Mouse (Mus musculus) limb, embryonic 15.5 days (tissue): ENCODE measurements around the gene Dnaja2. TPM values are rescaled to one million over a fixed set of nuclear protein-coding genes. Genes with fewer than 3 reads are reported as not detected.
A peak's percentile ranks its signal among the peaks of the same experiment; 100 is the strongest.

ENCODE experiments used
- ATAC-seq: fragments of 200-750 bp; cut with Nextera tagmentation; 2 replicates; pipeline ENCODE4 v1.8.0; 2017; ENCODE audit warnings: low read depth, moderate TSS enrichment; ENCODE audit not compliant: insufficient number of reproducible peaks, low FRiP score, low TSS enrichment
- H3K27ac ChIP-seq: fragments of 300-500 bp; sonication (generic); 2 replicates; pipeline ENCODE4 v1.5.1; 2015; ENCODE audit warnings: moderate library complexity, mild to moderate bottlenecking, inconsistent platforms
- H3K27me3 ChIP-seq: fragments of 300-500 bp; sonication (generic); 2 replicates; pipeline ENCODE4 v1.6.1; 2015; ENCODE audit warnings: inconsistent platforms
- H3K36me3 ChIP-seq: fragments of 300-500 bp; sonication (generic); 2 replicates; pipeline ENCODE4 v1.6.1; 2015; ENCODE audit warnings: inconsistent platforms
- H3K4me1 ChIP-seq: fragments of 300-500 bp; sonication (generic); 2 replicates; pipeline ENCODE4 v1.6.1; 2015; ENCODE audit warnings: inconsistent platforms
- H3K4me2 ChIP-seq: fragments of 300-500 bp; sonication (generic); 2 replicates; pipeline ENCODE4 v1.6.1; 2015; ENCODE audit warnings: mild to moderate bottlenecking, inconsistent platforms
- H3K4me3 ChIP-seq: fragments of 300-500 bp; sonication (generic); 2 replicates; pipeline ENCODE4 v1.5.1; 2015; ENCODE audit warnings: mild to moderate bottlenecking, inconsistent platforms
- H3K9ac ChIP-seq: fragments of 300-500 bp; sonication (generic); 2 replicates; pipeline ENCODE4 v1.6.1; 2015; ENCODE audit warnings: inconsistent platforms
- H3K9me3 ChIP-seq: fragments of 300-500 bp; sonication (generic); 2 replicates; pipeline ENCODE4 v1.6.1; 2016; ENCODE audit warnings: inconsistent platforms
- WGBS: fragments of 180-500 bp; shearing (Covaris S2); methylation state at CpG from one replicate; pipeline ENCODE4 v1.1.7; 2015; 5-methylcytosine and 5-hydroxymethylcytosine counted together
- polyA plus RNA-seq: library from polyadenylated mRNA; unstranded; fragments of >200 nt; fragmentation: Nextera tagmentation; extraction: Ambion mirVana; gene quantifications from 2 replicates; pipeline ENCODE4 v1.2.1, GENCODE M21; 2015

Gene Dnaja2
- polyA plus RNA-seq, 1 experiment from 2014 or later: 135 TPM

GRCm38 (mm10) chr8:85551934-85552333 is 3.2 kb downstream of the Dnaja2 start:
- no peak overlapping the region for H3K9ac ChIP-seq
- H3K36me3 ChIP-seq: peaks cover 51% of the 10 kb centered on the region
- ATAC-seq: no peak
- H3K27me3 ChIP-seq: no peaks in the 10 kb centered on the region
- H3K4me2 ChIP-seq: no peak overlapping the region
- H3K4me3 ChIP-seq: no peak overlapping the region
- no peak overlapping the region for H3K27ac ChIP-seq
- peaks cover 6% of the 10 kb centered on the region; the same call in 1 of the 2 replicates for H3K4me1 ChIP-seq
- H3K9me3 ChIP-seq: no peaks in the 10 kb centered on the region
- 95% methylated on average over 1 of the region's 1 CpGs for WGBS

GRCm38 (mm10) chr8:85536332-85536731 is 18.8 kb downstream of the Dnaja2 start:
- no peak overlapping the region for H3K4me2 ChIP-seq
- no peaks in the 10 kb centered on the region for H3K27me3 ChIP-seq
- H3K9me3 ChIP-seq: no peaks in the 10 kb centered on the region
- H3K27ac ChIP-seq: no peak overlapping the region
- no peak overlapping the region for H3K4me3 ChIP-seq
- WGBS: 100% methylated on average over 2 of the region's 2 CpGs
- H3K4me1 ChIP-seq: no peaks in the 10 kb centered on the region
- no peak overlapping the region for H3K9ac ChIP-seq
- H3K36me3 ChIP-seq: peaks cover 52% of the 10 kb centered on the region
- no peak for ATAC-seq

- Histone ChIP-seq H3K9ac (no peak overlapping the region), H3K27ac (0 out of 2 replicates have a peak overlapping the region, but pooled peaks have one; percentile 19), H3K4me1 (no peaks in the 10 kb centered on the region), H3K27me3 (no peaks in the 10 kb centered on the region), H3K4me2 (no peak overlapping the region), H3K36me3 (peaks cover 39% of the 10 kb centered on the region), H3K9me3 (no peaks in the 10 kb centered on the region), H3K4me3 (no peak overlapping the region)
- WGBS: 84% methylated on average over 1 of the region's 1 CpGs
- no peak for ATAC-seq
Measured at GRCm38 (mm10) chr8:85534163-85534562, 21.0 kb downstream of the Dnaja2 start.

GRCm38 (mm10) chr8:85533434-85533833 is 21.7 kb downstream of the Dnaja2 start:
- Histone ChIP-seq H3K4me2 (no peak overlapping the region), H3K36me3 (peaks cover 33% of the 10 kb centered on the region), H3K9ac (no peak overlapping the region), H3K9me3 (no peaks in the 10 kb centered on the region), H3K4me1 (no peaks in the 10 kb centered on the region), H3K27ac (0 out of 2 replicates have a peak overlapping the region, but pooled peaks have one; percentile 19), H3K4me3 (no peak overlapping the region), H3K27me3 (no peaks in the 10 kb centered on the region)
- 95% methylated on average over 2 of the region's 2 CpGs for WGBS
- ATAC-seq: no peak

GRCm38 (mm10) chr8:85532843-85533242 is 22.3 kb downstream of the Dnaja2 start:
- Histone ChIP-seq H3K4me2 (no peak overlapping the region), H3K27me3 (no peaks in the 10 kb centered on the region), H3K4me1 (no peaks in the 10 kb centered on the region), H3K36me3 (peaks cover 27% of the 10 kb centered on the region), H3K27ac (no peak overlapping the region), H3K9ac (no peak overlapping the region), H3K9me3 (no peaks in the 10 kb centered on the region), H3K4me3 (no peak overlapping the region)
- no peak for ATAC-seq
- WGBS: 83% methylated on average over 4 of the region's 4 CpGs

GRCm38 (mm10) chr8:85531471-85531870 is 23.7 kb downstream of the Dnaja2 start:
- H3K36me3 ChIP-seq: peaks cover 20% of the 10 kb centered on the region
- H3K4me2 ChIP-seq: no peak overlapping the region
- H3K27ac ChIP-seq: no peak overlapping the region
- no peak for ATAC-seq
- no peaks in the 10 kb centered on the region for H3K9me3 ChIP-seq
- no peaks in the 10 kb centered on the region for H3K27me3 ChIP-seq
- no peak overlapping the region for H3K4me3 ChIP-seq
- no peaks in the 10 kb centered on the region for H3K4me1 ChIP-seq
- 73% methylated on average over 3 of the region's 3 CpGs for WGBS
- H3K9ac ChIP-seq: no peak overlapping the region

- H3K36me3 ChIP-seq: peaks cover 14% of the 10 kb centered on the region
- no peak overlapping the region for H3K9ac ChIP-seq
- H3K27me3 ChIP-seq: no peaks in the 10 kb centered on the region
- H3K4me3 ChIP-seq: no peak overlapping the region
- no peaks in the 10 kb centered on the region for H3K4me1 ChIP-seq
- H3K9me3 ChIP-seq: no peaks in the 10 kb centered on the region
- 85% methylated on average over 1 of the region's 1 CpGs for WGBS
- no peak overlapping the region for H3K4me2 ChIP-seq
- no peak for ATAC-seq
- no peak overlapping the region for H3K27ac ChIP-seq
Measured at GRCm38 (mm10) chr8:85530717-85531116, 24.4 kb downstream of the Dnaja2 start.

- Histone ChIP-seq H3K27me3 (no peaks in the 10 kb centered on the region), H3K36me3 (peaks cover 5% of the 10 kb centered on the region), H3K9ac (no peak overlapping the region), H3K9me3 (no peaks in the 10 kb centered on the region), H3K27ac (no peak overlapping the region), H3K4me2 (no peak overlapping the region), H3K4me3 (no peak overlapping the region), H3K4me1 (no peaks in the 10 kb centered on the region)
- WGBS: 65% methylated on average over 3 of the region's 3 CpGs
- no peak for ATAC-seq
Measured at GRCm38 (mm10) chr8:85528959-85529358, 26.2 kb downstream of the Dnaja2 start.

- Histone ChIP-seq H3K4me2 (no peak overlapping the region), H3K36me3 (peaks cover 34% of the 10 kb centered on the region), H3K4me3 (no peak overlapping the region), H3K4me1 (no peaks in the 10 kb centered on the region), H3K27me3 (no peaks in the 10 kb centered on the region), H3K9ac (no peak overlapping the region), H3K27ac (no peak overlapping the region), H3K9me3 (no peaks in the 10 kb centered on the region)
- no peak for ATAC-seq
- 33% methylated on average over 6 of the region's 6 CpGs for WGBS
Measured at GRCm38 (mm10) chr8:85526105-85526504, 29.0 kb downstream of the Dnaja2 start.

GRCm38 (mm10) chr8:85524086-85524485 is 31.1 kb downstream of the Dnaja2 start:
- 92% methylated on average over 7 of the region's 7 CpGs for WGBS
- no peaks in the 10 kb centered on the region for H3K4me1 ChIP-seq
- H3K36me3 ChIP-seq: peaks cover 50% of the 10 kb centered on the region
- no peak overlapping the region for H3K9ac ChIP-seq
- no peak for ATAC-seq
- no peaks in the 10 kb centered on the region for H3K9me3 ChIP-seq
- no peak overlapping the region for H3K4me2 ChIP-seq
- H3K4me3 ChIP-seq: no peak overlapping the region
- H3K27ac ChIP-seq: no peak overlapping the region
- H3K27me3 ChIP-seq: no peaks in the 10 kb centered on the region

- Histone ChIP-seq H3K9ac (no peak overlapping the region), H3K9me3 (no peaks in the 10 kb centered on the region), H3K27me3 (no peaks in the 10 kb centered on the region), H3K27ac (no peak overlapping the region), H3K4me2 (no peak overlapping the region), H3K36me3 (peaks cover 70% of the 10 kb centered on the region), H3K4me3 (no peak overlapping the region), H3K4me1 (no peaks in the 10 kb centered on the region)
- 94% methylated on average over 8 of the region's 8 CpGs for WGBS
- no peak for ATAC-seq
Measured at GRCm38 (mm10) chr8:85521332-85521731, 33.8 kb downstream of the Dnaja2 start.

GRCm38 (mm10) chr8:85520586-85520985 is 34.6 kb downstream of the Dnaja2 start:
- H3K9me3 ChIP-seq: no peaks in the 10 kb centered on the region
- no peaks in the 10 kb centered on the region; the same call in 1 of the 2 replicates for H3K4me1 ChIP-seq
- no peak for ATAC-seq
- no peak overlapping the region for H3K4me2 ChIP-seq
- H3K36me3 ChIP-seq: peaks cover 77% of the 10 kb centered on the region
- no peak overlapping the region for H3K9ac ChIP-seq
- 92% methylated on average over 4 of the region's 4 CpGs for WGBS
- no peaks in the 10 kb centered on the region for H3K27me3 ChIP-seq
- no peak overlapping the region for H3K27ac ChIP-seq
- no peak overlapping the region for H3K4me3 ChIP-seq

GRCm38 (mm10) chr8:85517956-85518355 is 37.2 kb downstream of the Dnaja2 start:
- Histone ChIP-seq H3K4me3 (no peak overlapping the region), H3K9ac (no peak overlapping the region), H3K4me2 (no peak overlapping the region), H3K4me1 (no peaks in the 10 kb centered on the region; the same call in 1 of the 2 replicates), H3K27ac (no peak overlapping the region), H3K27me3 (no peaks in the 10 kb centered on the region), H3K9me3 (no peaks in the 10 kb centered on the region), H3K36me3 (peaks cover 82% of the 10 kb centered on the region)
- 85% methylated on average over 10 of the region's 10 CpGs for WGBS
- no peak for ATAC-seq
